Mouse (Mus musculus): ENCODE measurements around the gene Clstn1. TPM values are rescaled to one million over a fixed set of nuclear protein-coding genes. Genes with fewer than 3 reads are reported as not detected.

Gene Clstn1
- polyA plus RNA-seq, 1 experiment = 1.4 TPM

- no peak overlapping the region for H3K27ac ChIP-seq (ENCODE audit: insufficient read depth, low read depth, low read length)
- H3K4me3 ChIP-seq (ENCODE audit: insufficient read depth, low read length) = no peak overlapping the region
- TF ChIP-seq POLR2A (IDR thresholded peaks at IDR 0.05; ENCODE audit: borderline replicate concordance, low read depth, low read length) (no peak), CTCF (IDR thresholded peaks at IDR 0.05; ENCODE audit: low read depth, low read length) (no peak)
- H3K4me1 ChIP-seq (ENCODE audit: control insufficient read depth, insufficient read depth, low read length) = no peaks in the 10 kb centered on the region
Measured at GRCm38 (mm10) chr4:149591486-149591885, 5.2 kb downstream of the Clstn1 start.

- Histone ChIP-seq H3K27ac (ENCODE audit: insufficient read depth, low read depth, low read length) (no peak overlapping the region), H3K4me1 (ENCODE audit: control insufficient read depth, insufficient read depth, low read length) (peaks cover 3% of the 10 kb centered on the region; the same call in 1 of the 2 replicates), H3K4me3 (ENCODE audit: insufficient read depth, low read length) (no peak overlapping the region)
- TF ChIP-seq POLR2A (IDR thresholded peaks at IDR 0.05; ENCODE audit: borderline replicate concordance, low read depth, low read length) (no peak), CTCF (IDR thresholded peaks at IDR 0.05; ENCODE audit: low read depth, low read length) (no peak)
Measured at GRCm38 (mm10) chr4:149594913-149595581, 8.8 kb downstream of the Clstn1 start.

GRCm38 (mm10) chr4:149597641-149598208, 11.5 kb downstream of the Clstn1 start:
- H3K27ac ChIP-seq (ENCODE audit: insufficient read depth, low read depth, low read length) = no peak overlapping the region
- no peak overlapping the region for H3K4me3 ChIP-seq (ENCODE audit: insufficient read depth, low read length)
- H3K4me1 ChIP-seq (ENCODE audit: control insufficient read depth, insufficient read depth, low read length) = peaks cover 3% of the 10 kb centered on the region; the same call in 1 of the 2 replicates
- no peak for TF ChIP-seq CTCF (IDR thresholded peaks at IDR 0.05; ENCODE audit: low read depth, low read length)
- no peak for TF ChIP-seq POLR2A (IDR thresholded peaks at IDR 0.05; ENCODE audit: borderline replicate concordance, low read depth, low read length)

GRCm38 (mm10) chr4:149599549-149599948, 13.3 kb downstream of the Clstn1 start:
- Histone ChIP-seq H3K4me1 (ENCODE audit: control insufficient read depth, insufficient read depth, low read length) (peaks cover 3% of the 10 kb centered on the region; the same call in 1 of the 2 replicates), H3K27ac (ENCODE audit: insufficient read depth, low read depth, low read length) (no peak overlapping the region), H3K4me3 (ENCODE audit: insufficient read depth, low read length) (no peak overlapping the region)
- TF ChIP-seq POLR2A (IDR thresholded peaks at IDR 0.05; ENCODE audit: borderline replicate concordance, low read depth, low read length) = no peak
- TF ChIP-seq CTCF (IDR thresholded peaks at IDR 0.05; ENCODE audit: low read depth, low read length) = no peak

GRCm38 (mm10) chr4:149600130-149600529, 13.9 kb downstream of the Clstn1 start:
- H3K4me3 ChIP-seq (ENCODE audit: insufficient read depth, low read length) = no peak overlapping the region
- H3K4me1 ChIP-seq (ENCODE audit: control insufficient read depth, insufficient read depth, low read length) = peaks cover 3% of the 10 kb centered on the region; the same call in 1 of the 2 replicates
- TF ChIP-seq CTCF (IDR thresholded peaks at IDR 0.05; ENCODE audit: low read depth, low read length) (no peak), POLR2A (IDR thresholded peaks at IDR 0.05; ENCODE audit: borderline replicate concordance, low read depth, low read length) (no peak)
- H3K27ac ChIP-seq (ENCODE audit: insufficient read depth, low read depth, low read length) = no peak overlapping the region

- Histone ChIP-seq H3K27ac (ENCODE audit: insufficient read depth, low read depth, low read length) (no peak overlapping the region), H3K4me1 (ENCODE audit: control insufficient read depth, insufficient read depth, low read length) (peaks cover 3% of the 10 kb centered on the region; the same call in 1 of the 2 replicates), H3K4me3 (ENCODE audit: insufficient read depth, low read length) (no peak overlapping the region)
- TF ChIP-seq CTCF (IDR thresholded peaks at IDR 0.05; ENCODE audit: low read depth, low read length) = no peak
- TF ChIP-seq POLR2A (IDR thresholded peaks at IDR 0.05; ENCODE audit: borderline replicate concordance, low read depth, low read length) = no peak
Measured at GRCm38 (mm10) chr4:149601484-149601883, 15.2 kb downstream of the Clstn1 start.

- Histone ChIP-seq H3K27ac (ENCODE audit: insufficient read depth, low read depth, low read length) (no peak overlapping the region), H3K4me3 (ENCODE audit: insufficient read depth, low read length) (no peak overlapping the region), H3K4me1 (ENCODE audit: control insufficient read depth, insufficient read depth, low read length) (peaks cover 3% of the 10 kb centered on the region; the same call in 1 of the 2 replicates)
- no peak for TF ChIP-seq POLR2A (IDR thresholded peaks at IDR 0.05; ENCODE audit: borderline replicate concordance, low read depth, low read length)
- no peak for TF ChIP-seq CTCF (IDR thresholded peaks at IDR 0.05; ENCODE audit: low read depth, low read length)
Measured at GRCm38 (mm10) chr4:149602236-149602635, 16.0 kb downstream of the Clstn1 start.

GRCm38 (mm10) chr4:149603860-149604259, 17.6 kb downstream of the Clstn1 start:
- TF ChIP-seq CTCF (IDR thresholded peaks at IDR 0.05; ENCODE audit: low read depth, low read length) = no peak
- no peak for TF ChIP-seq POLR2A (IDR thresholded peaks at IDR 0.05; ENCODE audit: borderline replicate concordance, low read depth, low read length)
- Histone ChIP-seq H3K27ac (ENCODE audit: insufficient read depth, low read depth, low read length) (no peak overlapping the region), H3K4me1 (ENCODE audit: control insufficient read depth, insufficient read depth, low read length) (peaks cover 1% of the 10 kb centered on the region; the same call in 1 of the 2 replicates), H3K4me3 (ENCODE audit: insufficient read depth, low read length) (no peak overlapping the region)

GRCm38 (mm10) chr4:149604518-149604917, 18.2 kb downstream of the Clstn1 start:
- no peaks in the 10 kb centered on the region for H3K4me1 ChIP-seq (ENCODE audit: control insufficient read depth, insufficient read depth, low read length)
- H3K27ac ChIP-seq (ENCODE audit: insufficient read depth, low read depth, low read length) = no peak overlapping the region
- H3K4me3 ChIP-seq (ENCODE audit: insufficient read depth, low read length) = no peak overlapping the region
- TF ChIP-seq CTCF (IDR thresholded peaks at IDR 0.05; ENCODE audit: low read depth, low read length) (0 out of 2 replicates have a peak, but pooled peaks have one; percentile 16), POLR2A (IDR thresholded peaks at IDR 0.05; ENCODE audit: borderline replicate concordance, low read depth, low read length) (no peak)

GRCm38 (mm10) chr4:149606056-149606455, 19.8 kb downstream of the Clstn1 start:
- no peak overlapping the region for H3K27ac ChIP-seq (ENCODE audit: insufficient read depth, low read depth, low read length)
- H3K4me1 ChIP-seq (ENCODE audit: control insufficient read depth, insufficient read depth, low read length) = no peaks in the 10 kb centered on the region
- TF ChIP-seq CTCF (IDR thresholded peaks at IDR 0.05; ENCODE audit: low read depth, low read length) = no peak
- no peak overlapping the region for H3K4me3 ChIP-seq (ENCODE audit: insufficient read depth, low read length)
